Mouse (Mus musculus) C2C12 (cell line): ENCODE measurements around the gene Smad6.

Experiments
- CEBPB ChIP-seq: IDR thresholded peaks from one replicate; pipeline ENCODE4 v1.6.1; 2011; ENCODE audit warnings: low read depth, mild to moderate bottlenecking, control low read depth, moderate library complexity
- CTCF ChIP-seq: IDR thresholded peaks from one replicate; pipeline ENCODE4 v1.5.1; 2011; ENCODE audit not compliant: control insufficient read depth, insufficient read depth, insufficient read length
- MAX ChIP-seq: IDR thresholded peaks from one replicate; pipeline ENCODE4 v1.6.1; 2011; ENCODE audit warnings: mild to moderate bottlenecking, control low read depth
- MYOD1 ChIP-seq: IDR thresholded peaks from one replicate; pipeline ENCODE4 v1.6.1; 2011; ENCODE audit warnings: low read depth; ENCODE audit not compliant: control insufficient read depth, insufficient read length
- MYOG ChIP-seq: IDR thresholded peaks from one replicate; pipeline ENCODE4 v1.6.1; 2011; ENCODE audit not compliant: control insufficient read depth, insufficient read length; ENCODE audit errors: extremely low read depth
- USF1 ChIP-seq: IDR thresholded peaks from one replicate; pipeline ENCODE4 v1.6.1; 2011; ENCODE audit warnings: low read depth, mild to moderate bottlenecking, control low read depth, moderate library complexity

GRCm38 (mm10) chr9:64016092-64016491, 5.8 kb downstream of the Smad6 start:
- TF ChIP-seq CTCF, result no peak
- TF ChIP-seq MAX, result no peak
- no peak for TF ChIP-seq CEBPB
- no peak for TF ChIP-seq MYOG
- no peak for TF ChIP-seq USF1
- TF ChIP-seq MYOD1, result no peak
